Mouse (Mus musculus) liver, embryonic 14.5 days (tissue): Measurements from ENCODE around the gene Atp7b.

Source experiments
- CTCF ChIP-seq: IDR thresholded peaks from 2 replicates; pipeline ENCODE4 v1.5.1; 2016; ENCODE audit warnings: antibody characterized with exemption, low read depth, control low read depth
- EP300 ChIP-seq: IDR thresholded peaks from 2 replicates; pipeline ENCODE4 v1.6.1; 2016; ENCODE audit warnings: antibody characterized with exemption, low read depth

GRCm38 (mm10) chr8:22089226-22089625 is 29.1 kb upstream of the Atp7b start:
- TF ChIP-seq CTCF (0 out of 2 replicates have a peak, but pooled peaks have one; percentile 16), EP300 (no peak)
